Mouse (Mus musculus): Measurements from ENCODE around the gene Irf3.

GRCm38 (mm10) chr7:45033722-45034359, 36.4 kb downstream of the Irf3 start:
- no peak for TF ChIP-seq CTCF (conservative IDR thresholded peaks at IDR 0.05; ENCODE audit: low read length)
- no peak for TF ChIP-seq POU5F1 (IDR thresholded peaks at IDR 0.05; ENCODE audit: borderline replicate concordance, low read length)
